Mouse (Mus musculus) lung, adult 2 months (tissue): ENCODE data around the gene Sema3g. TPM values are rescaled to one million over a fixed set of nuclear protein-coding genes. Genes with fewer than 3 reads are reported as not detected.

Experiments
- DNase-seq: peaks from one replicate; pipeline ENCODE4 v3.0.0; 2022
- H3K4me1 ChIP-seq: fragments of 200-500 bp; 2 replicates; pipeline ENCODE4 v1.6.1; 2011; ENCODE audit warnings: low read length; ENCODE audit not compliant: control insufficient read depth, insufficient read depth
- H3K4me3 ChIP-seq: fragments of 200-500 bp; replicated peaks from 2 replicates; pipeline ENCODE3; 2011; ENCODE audit warnings: low read depth, mild to moderate bottlenecking, control low read depth, low read length; ENCODE audit errors: extremely low read depth
- CTCF ChIP-seq: fragments of 200-500 bp; IDR thresholded peaks from 2 replicates; pipeline ENCODE4 v1.5.1; 2011; ENCODE audit warnings: mild to moderate bottlenecking, low read length, control low read depth; ENCODE audit not compliant: insufficient read depth
- POLR2A ChIP-seq: fragments of 200-500 bp; IDR thresholded peaks from 2 replicates; pipeline ENCODE4 v1.6.1; 2011; ENCODE audit warnings: low read depth, mild to moderate bottlenecking, control low read depth, low read length, borderline replicate concordance; ENCODE audit errors: extremely low read depth
- WGBS: fragments of 180-500 bp; shearing (Covaris S2); methylation state at CpG from one replicate; pipeline ENCODE4 v1.1.7; 2018; 5-methylcytosine and 5-hydroxymethylcytosine counted together
- polyA plus RNA-seq: library from polyadenylated mRNA; depleted of rRNA; stranded (reverse); fragments of >200 nt; gene quantifications from 2 replicates; pipeline ENCODE4 v1.2.3, GENCODE M21; 2012; rRNA removed

Sema3g gene
- polyA plus RNA-seq, result 95.9 and 109 TPM in 2 replicates

GRCm38 (mm10) chr14:31217666-31218065 is at the start of gene Sema3g:
Sema3g (plus strand) TSS chr14:31217860.
- 6% methylated on average over 11 of the region's 11 CpGs for WGBS
- peaks cover 10% of the 10 kb centered on the region; the same call in 1 of the 2 replicates for H3K4me1 ChIP-seq
- peak within 1 kb of the TSS; percentile 81 for H3K4me3 ChIP-seq
- DNase-seq, result peak; percentile 67
- TF ChIP-seq CTCF (peak; percentile 74), POLR2A (peak; percentile 91)

GRCm38 (mm10) chr14:31168425-31168824 is 49.2 kb upstream of the Sema3g start, which contains the start of gene Stab1:
Stab1 (minus strand) TSS chr14:31168641.
- TF ChIP-seq CTCF (no peak), POLR2A (peak; percentile 68; the same call in 1 of the 2 replicates)
- DNase-seq, result no peak
- 18% methylated on average over 10 of the region's 10 CpGs for WGBS
- no peaks in the 10 kb centered on the region for H3K4me1 ChIP-seq
- peak within 1 kb of the TSS; percentile 69 for H3K4me3 ChIP-seq

- 59% methylated on average over 6 of the region's 6 CpGs for WGBS
- no peaks in the 10 kb centered on the region for H3K4me1 ChIP-seq
- no peak for TF ChIP-seq CTCF
- no peak for TF ChIP-seq POLR2A
- no peak overlapping the region for H3K4me3 ChIP-seq
- no peak for DNase-seq
Observed at GRCm38 (mm10) chr14:31169508-31169907, 48.2 kb upstream of the Sema3g start.

- TF ChIP-seq POLR2A (no peak), CTCF (no peak)
- no peak overlapping the region for H3K4me3 ChIP-seq
- no peak for DNase-seq
- H3K4me1 ChIP-seq, result no peaks in the 10 kb centered on the region
- 75% methylated on average over 13 of the region's 13 CpGs for WGBS
Observed at GRCm38 (mm10) chr14:31170963-31171362, 46.7 kb upstream of the Sema3g start.

- no peak for TF ChIP-seq CTCF
- TF ChIP-seq POLR2A, result no peak
- DNase-seq, result no peak
- 89% methylated on average over 11 of the region's 11 CpGs for WGBS
- Histone ChIP-seq H3K4me3 (no peak overlapping the region), H3K4me1 (no peaks in the 10 kb centered on the region)
Observed at GRCm38 (mm10) chr14:31171386-31171785, 46.3 kb upstream of the Sema3g start.

GRCm38 (mm10) chr14:31171821-31172220 is 45.8 kb upstream of the Sema3g start:
- no peak overlapping the region for H3K4me3 ChIP-seq
- no peaks in the 10 kb centered on the region for H3K4me1 ChIP-seq
- no peak for TF ChIP-seq CTCF
- no peak for TF ChIP-seq POLR2A
- DNase-seq, result no peak
- WGBS, result 94% methylated on average over 15 of the region's 15 CpGs

GRCm38 (mm10) chr14:31172781-31173455 is 44.7 kb upstream of the Sema3g start:
- WGBS, result 42% methylated on average over 18 of the region's 18 CpGs
- no peaks in the 10 kb centered on the region for H3K4me1 ChIP-seq
- TF ChIP-seq POLR2A, result no peak
- DNase-seq, result no peak
- H3K4me3 ChIP-seq, result no peak overlapping the region

- Histone ChIP-seq H3K4me1 (no peaks in the 10 kb centered on the region), H3K4me3 (no peak overlapping the region)
- WGBS, result 74% methylated on average over 7 of the region's 7 CpGs
- TF ChIP-seq CTCF, result no peak
- TF ChIP-seq POLR2A, result no peak
- no peak for DNase-seq
Observed at GRCm38 (mm10) chr14:31173537-31173936, 44.1 kb upstream of the Sema3g start.

GRCm38 (mm10) chr14:31177287-31177686 is 40.4 kb upstream of the Sema3g start:
- DNase-seq, result no peak
- TF ChIP-seq POLR2A, result no peak
- no peak for TF ChIP-seq CTCF
- 64% methylated on average over 16 of the region's 16 CpGs for WGBS
- Histone ChIP-seq H3K4me3 (no peak overlapping the region), H3K4me1 (no peaks in the 10 kb centered on the region)

- 88% methylated on average over 5 of the region's 5 CpGs for WGBS
- Histone ChIP-seq H3K4me1 (peaks cover 2% of the 10 kb centered on the region; the same call in 1 of the 2 replicates), H3K4me3 (no peak overlapping the region)
- TF ChIP-seq POLR2A, result no peak
- no peak for TF ChIP-seq CTCF
- no peak for DNase-seq
Observed at GRCm38 (mm10) chr14:31177715-31178114, 39.9 kb upstream of the Sema3g start.
